Mouse (Mus musculus) liver, adult 2 months (tissue): ENCODE measurements at regions not wholly inside any gene's neighbourhood (a gene's known extent, or its start where the extent isn't known, plus 50 kb on each side); places are given as distances from the start of the nearest gene placed in this dataset.

Experiments
- CTCF ChIP-seq: fragments of 200-500 bp; IDR thresholded peaks from 2 replicates; pipeline ENCODE4 v1.5.1; 2011; ENCODE audit warnings: low read depth, low read length, control low read depth
- POLR2A ChIP-seq: fragments of 200-500 bp; IDR thresholded peaks from 2 replicates; pipeline ENCODE4 v1.6.1; 2011; ENCODE audit warnings: low read length, control low read depth; ENCODE audit not compliant: insufficient read depth; ENCODE audit errors: extremely low read depth

DNA sequence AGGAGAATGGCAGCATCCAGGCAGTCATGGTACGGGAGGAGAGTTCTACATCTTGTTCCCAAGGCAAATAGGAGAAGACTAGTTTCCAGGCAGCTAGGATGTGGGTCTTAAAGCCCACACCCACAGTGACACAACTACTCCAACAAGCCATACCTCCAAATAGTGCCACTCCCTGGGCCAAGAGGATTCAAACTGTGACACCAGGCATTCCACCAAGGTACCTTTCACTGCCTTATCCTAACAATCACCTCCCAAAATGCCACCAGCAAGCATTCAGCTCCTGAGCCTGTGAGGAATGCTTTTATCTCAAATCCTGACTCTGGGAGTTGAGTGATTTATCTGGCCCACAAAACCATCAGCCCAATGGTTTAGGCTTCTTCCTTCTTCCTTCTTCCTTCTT lies 61.2 kb downstream of the Sox1 start:
- no peak for TF ChIP-seq CTCF
- no peak for TF ChIP-seq POLR2A
